Mouse (Mus musculus) hindbrain, embryonic 13.5 days (tissue): ENCODE results near the gene Plcl2. TPM values are rescaled to one million over a fixed set of nuclear protein-coding genes. Genes with fewer than 3 reads are reported as not detected.

Source experiments
- ATAC-seq: fragments of 200-750 bp; cut with Nextera tagmentation; 2 replicates; pipeline ENCODE4 v1.8.0; 2017; ENCODE audit warnings: moderate TSS enrichment; ENCODE audit not compliant: low FRiP score
- H3K27ac ChIP-seq: fragments of 300-500 bp; sonication (generic); 2 replicates; pipeline ENCODE4 v1.5.1; 2015; ENCODE audit warnings: inconsistent platforms, mild to moderate bottlenecking, moderate library complexity
- H3K27me3 ChIP-seq: fragments of 300-500 bp; sonication (generic); 2 replicates; pipeline ENCODE4 v1.6.1; 2015; ENCODE audit warnings: mild to moderate bottlenecking, inconsistent platforms
- H3K36me3 ChIP-seq: fragments of 300-500 bp; sonication (generic); 2 replicates; pipeline ENCODE4 v1.6.1; 2015; ENCODE audit warnings: mild to moderate bottlenecking, inconsistent platforms
- H3K4me1 ChIP-seq: fragments of 300-500 bp; sonication (generic); replicated peaks from 2 replicates; pipeline ENCODE4 v1.6.1; 2015; ENCODE audit warnings: inconsistent platforms
- H3K4me2 ChIP-seq: fragments of 300-500 bp; sonication (generic); 2 replicates; pipeline ENCODE4 v1.6.1; 2015; ENCODE audit warnings: inconsistent platforms, mild to moderate bottlenecking, moderate library complexity
- H3K4me3 ChIP-seq: fragments of 300-500 bp; sonication (generic); 2 replicates; pipeline ENCODE4 v1.5.1; 2015; ENCODE audit warnings: mild to moderate bottlenecking, inconsistent platforms
- H3K9ac ChIP-seq: fragments of 300-500 bp; sonication (generic); 2 replicates; pipeline ENCODE4 v1.6.1; 2015; ENCODE audit warnings: mild to moderate bottlenecking, inconsistent platforms
- H3K9me3 ChIP-seq: fragments of 300-500 bp; sonication (generic); 2 replicates; pipeline ENCODE4 v1.6.1; 2016; ENCODE audit warnings: inconsistent platforms
- WGBS: fragments of 180-500 bp; shearing (Covaris S2); methylation state at CpG from one replicate; pipeline ENCODE4 v1.1.7; 2015; 5-methylcytosine and 5-hydroxymethylcytosine counted together
- polyA plus RNA-seq: library from polyadenylated mRNA; unstranded; fragments of >200 nt; fragmentation: Nextera tagmentation; extraction: Ambion mirVana; gene quantifications from 2 replicates; pipeline ENCODE4 v1.2.1, GENCODE M21; 2015

Gene Plcl2
- polyA plus RNA-seq, 1 experiment from 2014 or later = 7.6 TPM

DNA sequence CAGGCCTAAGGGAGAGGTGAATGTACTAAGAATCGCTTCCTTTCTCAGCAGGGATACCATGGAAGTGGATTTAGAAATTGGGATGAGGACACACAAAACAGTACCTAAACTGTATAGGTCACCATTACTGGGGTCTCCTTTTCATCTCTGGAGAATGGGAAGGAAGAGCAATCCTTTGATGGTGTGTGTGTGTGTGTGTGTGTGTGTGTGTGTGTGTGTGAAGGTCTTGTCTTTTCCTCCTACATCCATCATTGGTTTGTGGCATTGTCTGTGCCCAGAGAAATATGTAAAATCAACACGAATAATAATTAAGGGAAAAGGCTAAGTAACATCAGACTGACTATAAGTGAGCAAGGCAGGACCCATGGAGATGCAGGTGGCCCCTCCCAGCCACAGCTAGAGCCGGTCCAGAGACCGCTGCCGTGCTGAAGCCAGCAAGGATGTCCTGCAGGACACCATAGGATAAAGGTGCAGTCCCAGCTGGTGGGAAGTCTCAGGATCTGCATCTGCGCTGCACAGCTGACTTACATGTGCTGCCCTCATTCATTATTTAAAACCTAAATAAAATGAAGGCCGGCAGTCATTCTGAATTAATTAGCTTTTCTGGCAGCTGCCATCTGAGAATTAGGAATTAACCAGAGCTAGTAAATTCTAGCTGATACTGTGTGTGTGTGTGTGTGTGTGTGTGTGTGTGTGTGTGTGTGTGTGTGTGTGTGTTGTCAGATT, 201.5 kb downstream of the Plcl2 start:
- Histone ChIP-seq H3K4me2 (no peak overlapping the region), H3K9me3 (no peaks in the 10 kb centered on the region), H3K36me3 (no peaks in the 10 kb centered on the region), H3K27me3 (no peaks in the 10 kb centered on the region), H3K27ac (peak overlapping the region; percentile 31; the same call in 1 of the 2 replicates), H3K9ac (no peak overlapping the region), H3K4me3 (no peak overlapping the region), H3K4me1 (peaks cover 7% of the 10 kb centered on the region; the same call in 1 of the 2 replicates)
- ATAC-seq = peak; percentile 87
- WGBS = 38% methylated on average over 7 of the region's 7 CpGs

DNA sequence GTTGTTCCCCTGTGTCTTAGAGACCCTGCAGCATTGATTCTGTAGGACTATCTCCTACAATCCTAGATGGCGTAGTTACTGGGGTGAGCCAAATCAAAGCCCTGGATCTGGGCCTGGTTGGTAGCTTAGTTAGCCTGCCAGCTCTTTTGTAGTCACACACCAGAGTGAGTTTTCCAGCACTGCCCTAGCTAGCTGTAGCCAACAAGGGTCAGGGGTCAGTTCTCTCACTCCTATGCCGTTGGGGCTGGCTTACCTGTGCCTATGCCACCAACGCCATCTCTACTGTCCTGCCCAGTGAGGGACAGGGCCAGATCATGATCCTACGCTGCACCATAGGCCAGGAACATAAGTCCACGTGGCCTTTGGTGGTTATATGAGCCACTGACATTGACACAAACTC, 208.4 kb downstream of the Plcl2 start:
- Histone ChIP-seq H3K4me1 (no peaks in the 10 kb centered on the region), H3K9me3 (0 out of 2 replicates have a peak, but pooled peaks cover 3% of the 10 kb centered on the region), H3K27ac (no peak overlapping the region), H3K27me3 (no peaks in the 10 kb centered on the region), H3K9ac (no peak overlapping the region), H3K4me3 (no peak overlapping the region), H3K4me2 (no peak overlapping the region), H3K36me3 (no peaks in the 10 kb centered on the region)
- WGBS = 86% methylated on average over 5 of the region's 5 CpGs
- no peak for ATAC-seq

DNA sequence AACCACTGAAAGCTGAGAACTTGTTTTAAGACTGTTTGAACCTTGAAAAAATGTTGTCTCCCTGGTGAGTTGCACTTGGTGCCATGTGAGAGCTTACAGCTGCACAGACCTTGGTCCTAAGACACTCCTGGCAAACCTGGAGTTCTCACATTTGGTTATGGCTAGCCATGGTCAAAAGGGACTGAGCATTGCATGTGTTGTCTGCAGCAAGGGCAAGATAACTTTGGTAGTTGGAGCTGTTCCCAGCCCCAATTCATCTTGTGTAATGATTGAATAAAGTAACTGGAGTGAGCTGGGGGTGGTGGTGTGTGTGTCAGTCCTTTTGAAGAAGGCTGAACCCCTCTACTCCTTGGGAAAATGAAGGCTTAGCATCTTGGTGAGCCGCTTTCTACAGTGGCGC, 215.2 kb downstream of the Plcl2 start:
- no peaks in the 10 kb centered on the region for H3K27me3 ChIP-seq
- no peak for ATAC-seq
- no peaks in the 10 kb centered on the region for H3K4me1 ChIP-seq
- H3K9me3 ChIP-seq = no peaks in the 10 kb centered on the region
- WGBS = 61% methylated on average over 2 of the region's 2 CpGs
- no peak overlapping the region for H3K27ac ChIP-seq
- no peaks in the 10 kb centered on the region for H3K36me3 ChIP-seq
- H3K9ac ChIP-seq = no peak overlapping the region
- no peak overlapping the region for H3K4me2 ChIP-seq
- H3K4me3 ChIP-seq = no peak overlapping the region

GRCm38 (mm10) chr17:50726265-50726664, 217.1 kb downstream of the Plcl2 start:
- no peak for ATAC-seq

DNA sequence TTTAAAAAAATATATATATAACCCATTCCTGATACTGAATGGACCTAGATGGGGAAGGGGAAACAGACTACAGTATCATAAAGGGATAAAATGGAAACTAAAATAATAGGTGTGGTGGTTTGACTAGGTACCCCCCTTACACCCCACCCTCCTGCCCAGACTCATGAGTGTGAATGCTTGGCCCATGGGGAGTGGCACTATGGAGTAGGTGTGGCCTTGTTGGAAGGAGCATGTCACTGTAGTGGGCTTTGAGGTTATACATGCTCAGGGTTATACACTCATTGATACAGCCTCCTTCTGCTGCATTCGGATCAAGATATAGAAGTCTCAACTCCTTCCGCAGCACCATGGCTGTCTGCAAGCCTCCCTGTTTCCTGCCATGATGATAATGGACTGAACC, 219.8 kb downstream of the Plcl2 start:
- no peaks in the 10 kb centered on the region for H3K9me3 ChIP-seq
- no peak overlapping the region for H3K4me3 ChIP-seq
- H3K4me2 ChIP-seq = no peak overlapping the region
- H3K27ac ChIP-seq = no peak overlapping the region
- no peak for ATAC-seq
- WGBS = 94% methylated on average over 2 of the region's 2 CpGs
- H3K27me3 ChIP-seq = no peaks in the 10 kb centered on the region
- no peak overlapping the region for H3K9ac ChIP-seq
- no peaks in the 10 kb centered on the region for H3K36me3 ChIP-seq
- H3K4me1 ChIP-seq = no peaks in the 10 kb centered on the region

More at GRCm38 (mm10) chr17:50726265-50726664, 217.1 kb downstream of the Plcl2 start:
- Histone ChIP-seq H3K36me3 (no peaks in the 10 kb centered on the region), H3K4me1 (no peaks in the 10 kb centered on the region), H3K9ac (no peak overlapping the region), H3K4me3 (no peak overlapping the region), H3K4me2 (no peak overlapping the region), H3K27me3 (no peaks in the 10 kb centered on the region), H3K9me3 (no peaks in the 10 kb centered on the region), H3K27ac (no peak overlapping the region)
- WGBS = 82% methylated on average over 2 of the region's 2 CpGs

GRCm38 (mm10) chr17:50729577-50729976, 220.4 kb downstream of the Plcl2 start:
- Histone ChIP-seq H3K9me3 (no peaks in the 10 kb centered on the region), H3K4me1 (no peaks in the 10 kb centered on the region), H3K4me3 (no peak overlapping the region), H3K27me3 (no peaks in the 10 kb centered on the region), H3K36me3 (no peaks in the 10 kb centered on the region), H3K9ac (no peak overlapping the region), H3K4me2 (no peak overlapping the region), H3K27ac (no peak overlapping the region)
- WGBS = 91% methylated on average over 6 of the region's 6 CpGs
- ATAC-seq = no peak

DNA sequence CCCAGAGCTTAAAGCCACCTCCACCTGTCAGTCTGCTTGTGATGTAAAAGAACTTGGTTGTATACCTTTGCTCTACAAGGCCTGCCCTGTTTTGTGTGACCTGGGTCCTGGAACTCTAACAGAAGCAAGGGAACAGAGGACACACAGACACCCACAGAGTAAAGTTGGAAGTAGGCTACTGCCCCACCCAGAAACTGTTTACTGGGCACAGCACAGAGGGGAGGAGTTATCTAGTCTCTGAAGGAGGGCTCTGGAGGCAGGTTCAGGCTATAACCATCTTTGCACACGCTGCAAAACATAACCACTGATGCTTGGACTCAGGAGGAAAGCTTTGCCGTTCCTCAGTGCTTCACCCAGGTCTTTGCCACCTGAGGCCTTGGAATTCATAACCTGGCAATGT, 221.7 kb downstream of the Plcl2 start:
- 95% methylated on average over 2 of the region's 2 CpGs for WGBS
- no peaks in the 10 kb centered on the region for H3K27me3 ChIP-seq
- no peak overlapping the region for H3K27ac ChIP-seq
- no peak overlapping the region for H3K4me3 ChIP-seq
- H3K9me3 ChIP-seq = no peaks in the 10 kb centered on the region
- no peak overlapping the region for H3K9ac ChIP-seq
- H3K36me3 ChIP-seq = 0 out of 2 replicates have a peak, but pooled peaks cover 2% of the 10 kb centered on the region
- no peak overlapping the region for H3K4me2 ChIP-seq
- no peak for ATAC-seq
- 0 out of 2 replicates have a peak, but pooled peaks cover 2% of the 10 kb centered on the region for H3K4me1 ChIP-seq

GRCm38 (mm10) chr17:50731876-50732275, 222.7 kb downstream of the Plcl2 start:
- Histone ChIP-seq H3K4me1 (peaks cover 9% of the 10 kb centered on the region), H3K36me3 (0 out of 2 replicates have a peak, but pooled peaks cover 5% of the 10 kb centered on the region), H3K9ac (no peak overlapping the region), H3K9me3 (no peaks in the 10 kb centered on the region), H3K27me3 (no peaks in the 10 kb centered on the region), H3K4me2 (no peak overlapping the region), H3K27ac (no peak overlapping the region), H3K4me3 (no peak overlapping the region)
- no peak for ATAC-seq
- 91% methylated on average over 5 of the region's 5 CpGs for WGBS

DNA sequence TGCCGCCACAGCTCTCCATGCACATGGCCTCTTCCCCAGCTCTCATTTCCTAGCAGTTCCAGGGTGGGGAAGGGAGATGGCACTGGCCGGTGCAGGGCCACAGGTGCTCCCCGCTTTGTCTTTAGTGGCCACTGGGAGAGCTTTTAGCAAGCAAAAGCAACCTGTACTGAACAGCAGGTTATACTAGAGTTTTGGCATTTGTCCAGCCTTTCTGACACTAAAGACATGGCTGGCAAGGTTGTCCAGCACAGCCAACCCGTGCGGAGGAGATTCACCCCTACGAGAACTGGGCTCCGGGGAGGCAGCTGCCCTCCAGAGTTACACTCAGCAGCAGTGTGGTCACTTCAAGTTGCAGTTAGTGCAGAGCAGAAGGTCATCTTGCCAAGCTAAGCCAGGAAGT, 224.2 kb downstream of the Plcl2 start:
- H3K4me3 ChIP-seq = no peak overlapping the region
- no peak for ATAC-seq
- peaks cover 13% of the 10 kb centered on the region for H3K4me1 ChIP-seq
- no peak overlapping the region for H3K4me2 ChIP-seq
- H3K9me3 ChIP-seq = no peaks in the 10 kb centered on the region
- no peak overlapping the region for H3K9ac ChIP-seq
- no peak overlapping the region for H3K27ac ChIP-seq
- H3K36me3 ChIP-seq = 0 out of 2 replicates have a peak, but pooled peaks cover 5% of the 10 kb centered on the region
- no peaks in the 10 kb centered on the region for H3K27me3 ChIP-seq
- WGBS = 93% methylated on average over 7 of the region's 7 CpGs

DNA sequence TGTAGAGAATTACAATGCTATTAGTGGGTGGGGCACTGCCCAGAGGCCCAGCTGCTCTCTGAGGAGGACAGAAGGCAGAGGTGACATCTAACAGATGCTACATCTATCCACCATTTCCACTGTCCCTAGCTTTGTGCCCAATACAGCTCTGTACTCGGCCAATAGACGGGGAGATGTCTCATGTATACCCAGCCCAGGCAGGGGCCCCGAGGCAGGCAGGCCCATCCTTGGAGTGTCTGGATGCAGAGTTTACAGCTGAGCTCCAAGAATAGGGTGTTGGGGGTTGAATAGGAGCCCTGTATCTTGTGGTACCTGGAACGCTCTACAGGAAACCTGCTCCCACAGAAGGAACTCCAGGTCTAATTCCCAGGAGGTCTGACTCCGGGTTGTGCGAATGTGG, 225.6 kb downstream of the Plcl2 start:
- Histone ChIP-seq H3K4me3 (no peak overlapping the region), H3K36me3 (0 out of 2 replicates have a peak, but pooled peaks cover 5% of the 10 kb centered on the region), H3K4me1 (peaks cover 13% of the 10 kb centered on the region), H3K9ac (no peak overlapping the region), H3K4me2 (no peak overlapping the region), H3K9me3 (no peaks in the 10 kb centered on the region), H3K27me3 (no peaks in the 10 kb centered on the region), H3K27ac (no peak overlapping the region)
- no peak for ATAC-seq
- WGBS = 80% methylated on average over 6 of the region's 6 CpGs

DNA sequence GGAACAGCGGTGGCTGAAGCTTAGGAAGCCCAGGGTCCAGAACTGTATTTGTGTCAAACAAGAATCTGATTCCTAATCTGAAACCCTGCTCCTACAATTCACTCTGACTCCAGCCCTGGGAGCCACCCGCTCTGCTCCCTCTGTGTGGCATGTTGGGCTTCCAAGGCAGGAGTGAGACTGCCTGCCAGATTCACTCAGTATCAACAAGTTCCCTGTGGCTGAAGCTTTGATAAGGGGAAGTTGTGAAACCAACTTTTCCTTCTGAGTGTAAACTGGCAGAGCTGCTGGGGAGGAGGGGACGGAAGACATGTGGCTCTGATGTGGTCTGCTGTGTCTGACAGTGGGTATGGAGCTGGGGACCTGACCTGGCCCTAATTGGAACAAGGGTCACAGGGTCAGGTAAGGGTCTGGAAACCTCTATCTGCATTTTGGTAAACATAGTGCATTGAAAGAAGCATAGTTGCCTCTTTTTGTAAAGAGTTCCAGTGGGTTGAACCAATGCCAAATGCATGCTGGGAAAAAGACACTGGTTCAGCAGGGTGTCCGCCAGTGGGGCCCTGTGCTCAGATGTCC, 226.3 kb downstream of the Plcl2 start:
- H3K4me2 ChIP-seq = no peak overlapping the region
- H3K4me1 ChIP-seq = peaks cover 13% of the 10 kb centered on the region
- 81% methylated on average over 4 of the region's 4 CpGs for WGBS
- no peak overlapping the region for H3K9ac ChIP-seq
- 0 out of 2 replicates have a peak, but pooled peaks cover 5% of the 10 kb centered on the region for H3K36me3 ChIP-seq
- H3K4me3 ChIP-seq = no peak overlapping the region
- H3K27me3 ChIP-seq = no peaks in the 10 kb centered on the region
- H3K9me3 ChIP-seq = no peaks in the 10 kb centered on the region
- ATAC-seq = no peak
- no peak overlapping the region for H3K27ac ChIP-seq

- no peaks in the 10 kb centered on the region for H3K9me3 ChIP-seq
- H3K36me3 ChIP-seq = 0 out of 2 replicates have a peak, but pooled peaks cover 5% of the 10 kb centered on the region
- no peak overlapping the region for H3K9ac ChIP-seq
- WGBS = 69% methylated on average over 8 of the region's 8 CpGs
- no peak overlapping the region for H3K4me2 ChIP-seq
- H3K27ac ChIP-seq = no peak overlapping the region
- no peak overlapping the region for H3K4me3 ChIP-seq
- H3K4me1 ChIP-seq = peaks cover 13% of the 10 kb centered on the region
- H3K27me3 ChIP-seq = no peaks in the 10 kb centered on the region
- no peak for ATAC-seq
These were observed 226.8 kb downstream of the Plcl2 start for GRCm38 (mm10) chr17:50735955-50736533.
